Mouse (Mus musculus): ENCODE results near the gene Snrnp48. TPM values are rescaled to one million over a fixed set of nuclear protein-coding genes. Genes with fewer than 3 reads are reported as not detected.

The Snrnp48 gene
- polyA plus RNA-seq, 1 experiment from 2014 or later: 37.6 TPM

DNA sequence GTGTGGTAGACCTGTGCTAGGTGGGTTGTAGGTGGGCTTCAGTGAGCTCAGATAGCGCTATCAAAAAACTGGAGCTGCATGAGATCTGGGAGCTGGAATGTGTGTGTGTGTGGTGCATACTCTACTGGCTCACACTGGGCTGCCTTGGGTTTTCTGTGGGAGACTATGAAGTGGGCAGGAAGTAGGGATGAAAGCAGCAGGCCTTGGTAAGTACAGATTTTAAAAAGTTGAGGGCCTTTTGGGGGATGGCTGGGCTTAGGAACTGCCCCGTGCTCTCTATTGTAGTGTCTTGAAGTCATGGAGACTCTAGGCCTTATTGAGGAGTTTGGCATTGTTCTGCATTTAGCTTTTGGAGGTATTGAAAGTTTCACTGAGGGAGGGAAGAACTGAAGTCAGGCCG is 13.9 kb downstream of the Snrnp48 start:
- WGBS: 88% methylated on average over 3 of the region's 3 CpGs
- H3K36me3 ChIP-seq: peaks cover 82% of the 10 kb centered on the region

DNA sequence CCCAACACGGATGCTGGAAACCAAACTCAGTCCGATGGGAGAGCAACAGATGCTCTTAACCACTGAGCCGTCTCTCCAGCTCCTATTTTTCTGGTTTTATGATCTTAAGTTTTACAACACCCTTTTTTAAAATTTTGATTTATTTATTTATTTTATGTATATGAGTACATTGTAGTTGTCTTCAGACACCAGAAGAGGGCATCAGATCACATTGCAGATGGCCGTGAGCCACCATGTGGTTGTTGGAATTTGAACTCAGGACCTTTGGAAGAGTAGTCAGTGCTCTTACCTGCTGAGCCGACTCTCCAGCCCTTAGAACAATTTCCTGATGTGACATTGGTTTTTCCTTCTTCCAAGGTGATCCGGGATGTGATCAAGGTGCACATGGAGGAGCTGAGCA is 15.6 kb downstream of the Snrnp48 start:
- Histone ChIP-seq H3K9ac (replicated peaks) (no peak overlapping the region), H3K27me3 (no peaks in the 10 kb centered on the region), H3K4me2 (replicated peaks) (no peak overlapping the region), H3K4me3 (no peak overlapping the region), H3K9me3 (no peaks in the 10 kb centered on the region), H3K27ac (replicated peaks) (no peak overlapping the region), H3K4me1 (no peaks in the 10 kb centered on the region), H3K36me3 (peaks cover 94% of the 10 kb centered on the region)
- ATAC-seq (ENCODE audit: low FRiP score, low read depth): no peak
- 98% methylated on average over 6 of the region's 6 CpGs for WGBS

More for the DNA sequence above, 13.9 kb downstream of the Snrnp48 start:
- Histone ChIP-seq H3K4me1 (no peaks in the 10 kb centered on the region), H3K27ac (replicated peaks) (no peak overlapping the region), H3K9ac (replicated peaks) (no peak overlapping the region), H3K4me2 (replicated peaks) (no peak overlapping the region), H3K9me3 (no peaks in the 10 kb centered on the region), H3K4me3 (no peak overlapping the region), H3K27me3 (no peaks in the 10 kb centered on the region)
- no peak for ATAC-seq (ENCODE audit: low FRiP score, low read depth)

DNA sequence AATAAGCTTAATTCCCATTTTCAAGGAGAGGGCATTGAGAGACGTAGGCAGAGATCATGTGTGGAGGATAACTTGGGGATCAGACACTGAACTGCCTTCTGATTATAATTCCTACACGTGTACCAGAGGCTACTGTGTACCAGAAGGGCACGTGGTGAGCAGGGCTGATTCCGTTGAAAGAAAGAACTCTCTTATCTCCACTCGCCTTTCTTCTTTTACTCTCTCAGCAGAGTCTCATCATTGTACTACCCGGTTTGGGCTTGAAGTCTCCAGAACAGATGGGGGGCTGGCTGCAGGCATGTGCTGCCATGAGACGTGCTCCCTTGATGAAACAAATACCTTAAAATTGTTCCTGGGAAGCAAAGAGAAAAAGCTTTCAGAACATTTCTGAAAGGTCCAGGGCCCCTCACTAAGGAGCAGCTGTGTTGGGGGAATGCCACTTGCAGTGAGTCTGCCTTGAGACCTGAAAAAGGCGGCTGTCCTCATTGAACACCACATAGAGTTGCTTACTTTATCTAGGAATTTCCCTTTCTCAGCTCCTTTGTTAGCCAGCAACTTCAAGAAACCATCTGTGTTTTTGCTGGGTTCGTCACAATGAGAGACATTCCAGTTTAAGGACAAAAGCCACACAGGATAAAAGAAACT is 25.6 kb downstream of the Snrnp48 start:
- Histone ChIP-seq H3K27ac (replicated peaks) (no peak overlapping the region), H3K4me3 (no peak overlapping the region), H3K27me3 (no peaks in the 10 kb centered on the region), H3K4me2 (replicated peaks) (no peak overlapping the region), H3K9ac (replicated peaks) (no peak overlapping the region), H3K36me3 (peaks cover 27% of the 10 kb centered on the region), H3K4me1 (no peaks in the 10 kb centered on the region), H3K9me3 (no peaks in the 10 kb centered on the region; the same call in 1 of the 2 replicates)
- no peak for ATAC-seq (ENCODE audit: low FRiP score, low read depth)
- WGBS: 79% methylated on average over 9 of the region's 9 CpGs

DNA sequence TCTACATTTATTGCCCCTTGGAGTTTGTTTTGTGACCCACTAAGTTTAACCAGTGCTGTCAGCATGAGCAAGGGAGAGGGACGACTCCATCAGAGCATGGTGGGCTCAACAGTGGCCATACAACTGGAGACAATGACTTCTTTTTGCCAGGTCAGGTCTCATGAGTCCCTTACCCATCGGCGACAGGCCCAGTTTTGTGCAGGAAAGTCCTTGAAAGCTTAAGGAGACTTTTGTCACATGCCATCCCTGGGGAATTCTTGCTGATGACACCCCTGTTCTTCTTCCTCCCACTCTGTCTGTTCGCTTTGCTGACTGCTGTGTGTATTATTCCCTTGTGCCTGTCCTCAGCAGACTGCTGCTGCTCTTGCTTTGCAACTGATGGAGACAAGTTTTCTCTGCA is 27.7 kb downstream of the Snrnp48 start:
- Histone ChIP-seq H3K4me3 (no peak overlapping the region), H3K36me3 (peaks cover 18% of the 10 kb centered on the region), H3K4me2 (replicated peaks) (no peak overlapping the region), H3K27me3 (no peaks in the 10 kb centered on the region), H3K9me3 (peaks cover 6% of the 10 kb centered on the region; the same call in 1 of the 2 replicates), H3K9ac (replicated peaks) (no peak overlapping the region), H3K4me1 (no peaks in the 10 kb centered on the region), H3K27ac (replicated peaks) (no peak overlapping the region)
- ATAC-seq (ENCODE audit: low FRiP score, low read depth): no peak
- WGBS: 85% methylated on average over 4 of the region's 4 CpGs

DNA sequence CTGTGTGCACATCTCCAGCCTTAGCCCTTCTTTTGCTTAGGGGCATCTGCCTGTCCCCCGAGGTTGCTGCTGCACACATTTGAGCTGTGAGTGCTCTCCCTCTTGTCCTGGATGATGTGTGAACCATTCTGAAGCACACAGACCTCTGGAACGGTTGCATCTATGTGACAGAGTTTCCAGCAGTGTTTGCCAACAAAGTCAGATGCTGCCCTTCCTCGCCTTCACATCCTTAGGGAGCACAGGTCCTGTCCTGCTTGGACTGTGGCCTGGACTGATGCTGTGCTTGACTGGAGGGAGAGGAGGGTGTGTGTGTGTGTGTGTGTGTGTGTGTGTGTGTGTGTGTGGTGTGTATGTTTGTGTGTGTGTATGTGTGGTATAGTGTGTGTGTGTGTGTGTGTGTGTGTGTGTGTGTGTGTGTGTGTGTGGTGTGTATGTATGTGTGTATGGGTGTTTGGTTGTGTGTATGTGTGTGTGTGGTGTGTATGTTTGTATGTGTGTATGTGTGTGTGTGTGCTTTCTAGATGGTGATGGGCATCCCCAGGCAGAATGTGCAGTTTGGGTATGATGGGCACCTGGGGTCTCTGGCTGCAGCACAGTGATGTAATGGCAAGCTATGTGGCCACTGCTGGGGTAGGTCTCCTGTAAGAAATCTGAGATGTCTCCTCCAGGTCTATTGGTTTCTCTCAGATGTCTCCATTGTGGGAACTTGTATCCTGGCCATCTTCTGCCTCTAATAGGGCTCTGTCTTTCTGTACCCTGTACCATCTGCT is 28.3 kb downstream of the Snrnp48 start:
- H3K27me3 ChIP-seq: no peaks in the 10 kb centered on the region
- WGBS: 82% methylated on average over 3 of the region's 3 CpGs
- no peak overlapping the region for H3K4me3 ChIP-seq
- H3K4me2 ChIP-seq (replicated peaks): no peak overlapping the region
- no peak overlapping the region for H3K27ac ChIP-seq (replicated peaks)
- peaks cover 13% of the 10 kb centered on the region for H3K36me3 ChIP-seq
- no peak for ATAC-seq (ENCODE audit: low FRiP score, low read depth)
- peaks cover 6% of the 10 kb centered on the region; the same call in 1 of the 2 replicates for H3K9me3 ChIP-seq
- no peaks in the 10 kb centered on the region for H3K4me1 ChIP-seq
- no peak overlapping the region for H3K9ac ChIP-seq (replicated peaks)

DNA sequence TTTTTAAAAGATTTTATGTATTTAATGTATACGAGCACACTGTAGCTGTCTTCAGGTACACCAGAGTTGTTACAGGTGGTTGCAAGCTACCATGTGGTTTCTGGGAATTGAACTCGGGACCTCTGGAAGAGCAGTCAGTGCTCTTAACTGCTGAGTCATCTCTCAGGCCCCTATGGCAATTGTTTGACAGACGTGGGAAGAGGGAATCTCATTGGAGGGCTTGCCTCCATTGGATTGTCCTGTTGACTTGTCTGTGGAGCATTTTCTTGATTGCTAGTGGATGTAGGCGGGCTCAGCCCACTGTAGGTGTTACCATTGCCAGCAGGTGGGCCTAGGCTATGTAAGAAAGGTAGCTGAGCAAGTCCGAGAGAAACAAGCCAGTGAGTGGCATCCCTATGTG is 29.9 kb downstream of the Snrnp48 start:
- Histone ChIP-seq H3K36me3 (no peaks in the 10 kb centered on the region), H3K4me3 (no peak overlapping the region), H3K9ac (replicated peaks) (no peak overlapping the region), H3K4me1 (no peaks in the 10 kb centered on the region), H3K4me2 (replicated peaks) (no peak overlapping the region), H3K27ac (replicated peaks) (no peak overlapping the region), H3K27me3 (no peaks in the 10 kb centered on the region), H3K9me3 (0 out of 2 replicates have a peak, but pooled peaks cover 6% of the 10 kb centered on the region)
- ATAC-seq (ENCODE audit: low FRiP score, low read depth): no peak
- 83% methylated on average over 5 of the region's 5 CpGs for WGBS

DNA sequence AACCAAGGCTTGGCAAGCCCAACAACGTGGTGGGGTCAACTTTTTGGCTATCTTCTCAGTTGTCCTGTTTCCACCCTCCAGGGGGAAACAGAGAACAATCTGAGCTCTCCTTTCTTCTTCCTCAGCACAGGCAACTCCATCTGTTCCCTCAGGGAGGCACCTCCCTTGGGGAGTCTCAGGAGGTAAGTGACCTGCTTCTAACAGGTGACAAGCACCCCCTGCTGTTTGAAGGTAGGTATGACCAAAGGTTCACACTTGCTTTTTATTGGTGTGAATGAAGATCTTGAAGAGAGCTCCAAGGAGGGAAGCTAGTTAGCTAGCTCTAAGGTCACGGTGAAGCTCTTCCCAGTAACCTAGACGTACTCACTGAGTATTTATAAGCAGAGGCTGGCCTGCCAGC is 30.6 kb downstream of the Snrnp48 start:
- Histone ChIP-seq H3K27ac (replicated peaks) (no peak overlapping the region), H3K27me3 (no peaks in the 10 kb centered on the region), H3K4me1 (no peaks in the 10 kb centered on the region), H3K9ac (replicated peaks) (no peak overlapping the region), H3K36me3 (no peaks in the 10 kb centered on the region), H3K9me3 (0 out of 2 replicates have a peak, but pooled peaks cover 6% of the 10 kb centered on the region), H3K4me2 (replicated peaks) (no peak overlapping the region), H3K4me3 (no peak overlapping the region)
- ATAC-seq (ENCODE audit: low FRiP score, low read depth): no peak
- WGBS: 80% methylated on average over 3 of the region's 3 CpGs

DNA sequence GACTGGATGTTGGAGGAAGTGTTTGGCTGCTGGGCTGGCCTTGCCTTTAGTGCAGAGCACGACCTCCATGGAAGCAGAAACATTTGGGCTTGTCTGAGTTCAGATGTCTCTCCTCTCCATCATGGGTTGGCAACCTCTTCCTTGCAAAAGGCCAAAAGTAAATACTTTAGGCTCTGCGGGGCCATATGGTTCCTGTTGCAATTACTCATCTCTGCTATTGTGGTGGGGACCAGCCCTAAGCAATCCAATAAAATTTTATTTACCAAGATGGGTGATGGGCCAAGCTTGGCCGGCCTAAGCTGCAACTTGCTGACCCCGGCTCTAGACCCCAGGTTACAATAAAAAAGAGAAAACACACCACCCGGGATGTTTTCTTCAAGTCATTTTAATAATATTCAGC is 43.4 kb downstream of the Snrnp48 start:
- H3K4me3 ChIP-seq: no peak overlapping the region
- no peak overlapping the region for H3K4me2 ChIP-seq (replicated peaks)
- no peaks in the 10 kb centered on the region for H3K9me3 ChIP-seq
- WGBS: 75% methylated on average over 5 of the region's 5 CpGs
- ATAC-seq (ENCODE audit: low FRiP score, low read depth): no peak
- H3K36me3 ChIP-seq: no peaks in the 10 kb centered on the region
- no peaks in the 10 kb centered on the region for H3K27me3 ChIP-seq
- H3K27ac ChIP-seq (replicated peaks): no peak overlapping the region
- no peaks in the 10 kb centered on the region for H3K4me1 ChIP-seq
- H3K9ac ChIP-seq (replicated peaks): no peak overlapping the region

DNA sequence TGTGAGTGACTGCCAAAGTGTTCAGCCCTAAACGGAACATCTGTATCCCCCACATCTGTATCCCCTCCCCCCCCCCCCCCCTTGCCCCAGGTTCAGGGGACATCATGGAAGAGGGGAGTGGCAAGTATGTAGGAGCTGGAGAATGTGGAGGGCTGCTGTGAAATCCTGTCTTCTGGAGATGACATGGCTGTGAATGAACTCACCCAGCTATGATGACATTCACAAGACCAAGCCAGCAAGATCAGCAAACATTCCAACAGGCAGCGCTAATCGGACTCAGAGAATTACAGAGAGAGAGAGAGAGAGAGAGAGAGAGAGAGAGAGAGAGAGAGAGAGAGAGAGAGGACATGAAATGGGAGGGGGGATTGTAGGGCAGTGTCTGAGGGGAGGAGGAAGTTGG is 46.5 kb downstream of the Snrnp48 start:
- ATAC-seq (ENCODE audit: low FRiP score, low read depth): no peak

DNA sequence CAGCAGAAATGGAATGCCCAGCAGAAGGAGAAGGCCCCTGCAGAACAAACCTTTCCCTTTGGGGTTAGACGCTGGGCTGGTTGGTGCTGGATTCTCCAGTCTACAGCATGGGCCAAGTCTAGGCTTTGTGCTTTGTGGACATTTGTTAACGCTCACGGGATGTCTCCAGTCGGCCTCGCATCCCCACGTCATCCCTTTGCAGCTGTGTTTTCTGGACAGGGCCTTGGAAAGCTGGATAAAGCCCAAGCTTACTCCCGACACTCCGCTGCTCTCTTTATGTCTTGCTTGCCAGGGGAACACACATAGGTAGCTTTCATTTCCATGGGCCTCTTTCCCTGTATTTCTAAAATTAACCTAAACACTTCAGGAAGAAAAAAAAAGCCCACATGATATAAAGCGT is 49.0 kb downstream of the Snrnp48 start:
- Histone ChIP-seq H3K27ac (replicated peaks) (no peak overlapping the region), H3K4me2 (replicated peaks) (no peak overlapping the region), H3K9me3 (no peaks in the 10 kb centered on the region), H3K27me3 (no peaks in the 10 kb centered on the region), H3K4me3 (no peak overlapping the region), H3K9ac (replicated peaks) (no peak overlapping the region), H3K4me1 (no peaks in the 10 kb centered on the region), H3K36me3 (no peaks in the 10 kb centered on the region)
- 90% methylated on average over 9 of the region's 9 CpGs for WGBS
- ATAC-seq (ENCODE audit: low FRiP score, low read depth): no peak

More for the DNA sequence above, 46.5 kb downstream of the Snrnp48 start:
- Histone ChIP-seq H3K9me3 (no peaks in the 10 kb centered on the region), H3K36me3 (no peaks in the 10 kb centered on the region), H3K4me3 (no peak overlapping the region), H3K27me3 (no peaks in the 10 kb centered on the region), H3K27ac (replicated peaks) (no peak overlapping the region), H3K9ac (replicated peaks) (no peak overlapping the region), H3K4me2 (replicated peaks) (no peak overlapping the region), H3K4me1 (no peaks in the 10 kb centered on the region)
- WGBS: 75% methylated on average over 3 of the region's 3 CpGs

DNA sequence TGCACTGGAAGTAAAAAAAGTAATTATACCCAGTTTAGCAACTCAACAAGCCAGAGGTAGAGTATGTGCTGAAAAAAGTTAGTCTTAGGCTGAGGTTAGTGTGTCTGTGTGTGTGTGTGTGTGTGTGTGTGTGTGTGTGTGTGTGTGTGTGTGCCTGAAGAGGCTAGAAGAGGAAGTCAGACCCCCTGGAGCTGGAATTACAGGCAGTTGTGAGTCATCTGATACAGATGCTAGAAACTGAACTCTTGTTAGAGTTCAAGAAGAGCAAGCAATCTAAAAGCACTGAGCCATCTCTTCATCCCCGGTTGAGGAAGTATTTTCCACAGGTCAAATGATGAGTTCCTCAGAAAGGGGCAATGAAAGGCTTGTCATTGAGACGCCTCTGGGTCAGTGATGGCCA is 54.2 kb downstream of the Snrnp48 start:
- H3K36me3 ChIP-seq: no peaks in the 10 kb centered on the region
- H3K9ac ChIP-seq (replicated peaks): no peak overlapping the region
- 69% methylated on average over 2 of the region's 2 CpGs for WGBS
- no peaks in the 10 kb centered on the region for H3K4me1 ChIP-seq
- no peak overlapping the region for H3K27ac ChIP-seq (replicated peaks)
- H3K9me3 ChIP-seq: no peaks in the 10 kb centered on the region
- no peak for ATAC-seq (ENCODE audit: low FRiP score, low read depth)
- no peak overlapping the region for H3K4me2 ChIP-seq (replicated peaks)
- H3K27me3 ChIP-seq: no peaks in the 10 kb centered on the region
- H3K4me3 ChIP-seq: no peak overlapping the region

DNA sequence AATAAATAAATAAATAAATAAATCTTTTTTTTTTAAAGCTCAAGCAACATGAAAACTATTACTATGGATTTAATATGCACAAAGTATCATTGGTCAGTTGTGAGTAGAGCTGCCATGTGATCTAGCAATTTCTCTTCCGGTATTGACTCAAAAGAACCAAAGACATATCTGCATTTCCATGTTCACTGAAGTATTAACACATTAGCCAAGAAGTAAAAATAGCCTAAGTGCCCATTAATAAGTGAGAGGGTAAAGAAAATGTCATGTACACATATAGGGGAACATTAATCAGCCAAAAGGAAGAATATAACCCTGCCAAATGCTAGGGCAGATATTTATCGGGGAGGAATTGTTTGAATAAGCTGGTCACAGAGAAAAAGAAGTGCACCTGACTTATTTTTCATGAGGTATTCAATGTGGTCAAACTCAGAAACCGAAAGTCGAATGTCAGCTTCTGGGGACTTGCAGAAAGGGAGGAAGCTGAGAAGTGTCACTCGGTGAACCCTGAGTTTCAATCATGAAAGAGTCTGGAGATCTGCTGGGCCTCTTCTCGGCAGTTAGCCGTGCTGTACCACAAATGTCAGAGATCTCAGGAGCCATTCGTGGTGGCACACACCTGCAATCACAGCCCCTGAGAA is 64.4 kb downstream of the Snrnp48 start:
- Histone ChIP-seq H3K27ac (replicated peaks) (no peak overlapping the region), H3K27me3 (no peaks in the 10 kb centered on the region), H3K9ac (replicated peaks) (no peak overlapping the region), H3K4me1 (no peaks in the 10 kb centered on the region), H3K9me3 (peaks cover 5% of the 10 kb centered on the region; the same call in 1 of the 2 replicates), H3K4me2 (replicated peaks) (no peak overlapping the region), H3K36me3 (no peaks in the 10 kb centered on the region), H3K4me3 (no peak overlapping the region)
- ATAC-seq (ENCODE audit: low FRiP score, low read depth): no peak
- 87% methylated on average over 8 of the region's 8 CpGs for WGBS
